Mouse (Mus musculus): ENCODE data around the gene Fcrla.

Fcrla gene

GRCm38 (mm10) chr1:170926941-170927340, 442 bp downstream of the Fcrla start:
- no peak for DNase-seq

GRCm38 (mm10) chr1:170924485-170924884, 2.9 kb downstream of the Fcrla start:
- no peak for DNase-seq

- no peak for DNase-seq
Measured at GRCm38 (mm10) chr1:170919308-170919707, 8.1 kb downstream of the Fcrla start.

- DNase-seq, result no peak
Measured at GRCm38 (mm10) chr1:170915657-170916056, 11.7 kb downstream of the Fcrla start.

- no peak for DNase-seq
Measured at GRCm38 (mm10) chr1:170912891-170913615, 14.3 kb downstream of the Fcrla start, which contains the start of gene Fcrlb. TSS of gene Fcrlb (minus strand) at chr1:170912941.

- DNase-seq, result no peak
Measured at GRCm38 (mm10) chr1:170911907-170912660, 15.3 kb downstream of the Fcrla start.

GRCm38 (mm10) chr1:170908341-170908740, 19.0 kb downstream of the Fcrla start:
- peak; percentile 9 for DNase-seq

- peak; percentile 53 for DNase-seq
Measured at GRCm38 (mm10) chr1:170907456-170908191, 19.8 kb downstream of the Fcrla start.

- no peak for DNase-seq
Measured at GRCm38 (mm10) chr1:170907111-170907455, 20.3 kb downstream of the Fcrla start.

GRCm38 (mm10) chr1:170903485-170903884, 23.9 kb downstream of the Fcrla start:
- no peak for DNase-seq

- DNase-seq, result peak; percentile 83
Measured at GRCm38 (mm10) chr1:170901536-170902238, 25.7 kb downstream of the Fcrla start.

GRCm38 (mm10) chr1:170900799-170901467, 26.4 kb downstream of the Fcrla start:
- DNase-seq, result peak; percentile 29

- no peak for DNase-seq
Measured at GRCm38 (mm10) chr1:170898413-170899075, 28.8 kb downstream of the Fcrla start.

- no peak for DNase-seq
Measured at GRCm38 (mm10) chr1:170896651-170897281, 30.6 kb downstream of the Fcrla start.

GRCm38 (mm10) chr1:170894603-170895602, 32.5 kb downstream of the Fcrla start:
- DNase-seq, result no peak

- no peak for DNase-seq
Measured at GRCm38 (mm10) chr1:170892279-170892678, 35.1 kb downstream of the Fcrla start.

GRCm38 (mm10) chr1:170891646-170892045, 35.7 kb downstream of the Fcrla start:
- DNase-seq, result no peak

- no peak for DNase-seq
Measured at GRCm38 (mm10) chr1:170889310-170889709, 38.1 kb downstream of the Fcrla start.

GRCm38 (mm10) chr1:170886044-170886458, 41.3 kb downstream of the Fcrla start:
- DNase-seq, result no peak

Data from right cerebral cortex, adult 18-20 months (tissue).